Mouse (Mus musculus) heart, embryonic 13.5 days (tissue): ENCODE data around the gene Elp1. TPM values are rescaled to one million over a fixed set of nuclear protein-coding genes. Genes with fewer than 3 reads are reported as not detected.

Experiments used
- ATAC-seq: fragments of 200-750 bp; cut with Nextera tagmentation; 2 replicates; pipeline ENCODE4 v1.8.0; 2017; ENCODE audit warnings: moderate TSS enrichment; ENCODE audit not compliant: insufficient number of reproducible peaks, low FRiP score, low TSS enrichment; ENCODE audit errors: extremely low read depth
- H3K27ac ChIP-seq: fragments of 300-500 bp; sonication (generic); replicated peaks from 2 replicates; pipeline ENCODE4 v1.5.1; 2015; ENCODE audit warnings: moderate library complexity, mild to moderate bottlenecking, inconsistent platforms
- H3K27me3 ChIP-seq: fragments of 300-500 bp; sonication (generic); replicated peaks from 2 replicates; pipeline ENCODE4 v1.6.1; 2015; ENCODE audit warnings: mild to moderate bottlenecking, inconsistent platforms
- H3K36me3 ChIP-seq: fragments of 300-500 bp; sonication (generic); 2 replicates; pipeline ENCODE4 v1.6.1; 2015; ENCODE audit warnings: mild to moderate bottlenecking, inconsistent platforms
- H3K4me1 ChIP-seq: fragments of 300-500 bp; sonication (generic); 2 replicates; pipeline ENCODE4 v1.6.1; 2015; ENCODE audit warnings: inconsistent platforms
- H3K4me2 ChIP-seq: fragments of 300-500 bp; sonication (generic); 2 replicates; pipeline ENCODE4 v1.6.1; 2015; ENCODE audit warnings: inconsistent platforms, mild to moderate bottlenecking, moderate library complexity
- H3K4me3 ChIP-seq: fragments of 300-500 bp; sonication (generic); 2 replicates; pipeline ENCODE4 v1.5.1; 2015; ENCODE audit warnings: moderate library complexity, mild to moderate bottlenecking, inconsistent platforms
- H3K9ac ChIP-seq: fragments of 300-500 bp; sonication (generic); 2 replicates; pipeline ENCODE4 v1.6.1; 2015; ENCODE audit warnings: inconsistent platforms, mild to moderate bottlenecking, moderate library complexity
- H3K9me3 ChIP-seq: fragments of 300-500 bp; sonication (generic); 2 replicates; pipeline ENCODE4 v1.6.1; 2016; ENCODE audit warnings: inconsistent platforms
- WGBS: fragments of 180-500 bp; shearing (Covaris S2); methylation state at CpG from one replicate; pipeline ENCODE4 v1.1.7; 2015; ENCODE audit warnings: mixed read lengths; 5-methylcytosine and 5-hydroxymethylcytosine counted together
- polyA plus RNA-seq: library from polyadenylated mRNA; unstranded; fragments of >200 nt; fragmentation: Nextera tagmentation; extraction: Ambion mirVana; gene quantifications from 2 replicates; pipeline ENCODE4 v1.2.1, GENCODE M21; 2015

Gene Elp1
- polyA plus RNA-seq, 1 experiment from 2014 or later, result 32.6 TPM

GRCm38 (mm10) chr4:56831013-56831609, 29.0 kb upstream of the Elp1 start:
- H3K9ac ChIP-seq, result no peak overlapping the region
- no peaks in the 10 kb centered on the region for H3K9me3 ChIP-seq
- H3K36me3 ChIP-seq, result peaks cover 52% of the 10 kb centered on the region
- H3K27me3 ChIP-seq, result no peaks in the 10 kb centered on the region
- WGBS, result 47% methylated on average over 13 of the region's 13 CpGs
- no peak overlapping the region for H3K4me3 ChIP-seq
- H3K4me1 ChIP-seq, result peaks cover 20% of the 10 kb centered on the region
- no peak; the same call in 1 of the 2 replicates for ATAC-seq
- H3K4me2 ChIP-seq, result peak overlapping the region; percentile 21; the same call in 1 of the 2 replicates
- H3K27ac ChIP-seq, result peak overlapping the region; percentile 58

- no peaks in the 10 kb centered on the region for H3K9me3 ChIP-seq
- H3K4me3 ChIP-seq, result no peak overlapping the region
- peaks cover 20% of the 10 kb centered on the region for H3K4me1 ChIP-seq
- H3K36me3 ChIP-seq, result peaks cover 44% of the 10 kb centered on the region
- 0 out of 2 replicates have a peak, but pooled peaks have one; percentile 19 for ATAC-seq
- 57% methylated on average over 7 of the region's 7 CpGs for WGBS
- H3K27me3 ChIP-seq, result no peaks in the 10 kb centered on the region
- no peak overlapping the region for H3K9ac ChIP-seq
- 0 out of 2 replicates have a peak overlapping the region, but pooled peaks have one; percentile 3 for H3K27ac ChIP-seq
- no peak overlapping the region for H3K4me2 ChIP-seq
Measured at GRCm38 (mm10) chr4:56829511-56829921, 27.4 kb upstream of the Elp1 start.

- Histone ChIP-seq H3K36me3 (peaks cover 41% of the 10 kb centered on the region), H3K4me1 (peaks cover 20% of the 10 kb centered on the region), H3K27me3 (no peaks in the 10 kb centered on the region), H3K4me2 (no peak overlapping the region), H3K27ac (0 out of 2 replicates have a peak overlapping the region, but pooled peaks have one; percentile 3), H3K9ac (no peak overlapping the region), H3K4me3 (no peak overlapping the region), H3K9me3 (no peaks in the 10 kb centered on the region)
- no peak for ATAC-seq
- 73% methylated on average over 3 of the region's 3 CpGs for WGBS
Measured at GRCm38 (mm10) chr4:56828932-56829331, 26.8 kb upstream of the Elp1 start.

GRCm38 (mm10) chr4:56824231-56824630, 22.1 kb upstream of the Elp1 start:
- no peak overlapping the region for H3K4me3 ChIP-seq
- H3K4me1 ChIP-seq, result no peaks in the 10 kb centered on the region
- no peak for ATAC-seq
- no peaks in the 10 kb centered on the region for H3K27me3 ChIP-seq
- WGBS, result 85% methylated on average over 9 of the region's 9 CpGs
- no peak overlapping the region for H3K9ac ChIP-seq
- H3K4me2 ChIP-seq, result no peak overlapping the region
- no peaks in the 10 kb centered on the region for H3K9me3 ChIP-seq
- H3K27ac ChIP-seq, result no peak overlapping the region
- peaks cover 31% of the 10 kb centered on the region for H3K36me3 ChIP-seq

- Histone ChIP-seq H3K9me3 (no peaks in the 10 kb centered on the region), H3K27me3 (no peaks in the 10 kb centered on the region), H3K9ac (no peak overlapping the region), H3K4me2 (no peak overlapping the region), H3K36me3 (peaks cover 18% of the 10 kb centered on the region), H3K4me3 (no peak overlapping the region), H3K4me1 (no peaks in the 10 kb centered on the region), H3K27ac (no peak overlapping the region)
- ATAC-seq, result no peak
Measured at GRCm38 (mm10) chr4:56820017-56820550, 18.0 kb upstream of the Elp1 start.

- ATAC-seq, result no peak
- Histone ChIP-seq H3K4me2 (no peak overlapping the region), H3K9ac (no peak overlapping the region), H3K36me3 (peaks cover 28% of the 10 kb centered on the region), H3K27ac (no peak overlapping the region), H3K4me3 (no peak overlapping the region), H3K9me3 (no peaks in the 10 kb centered on the region), H3K27me3 (no peaks in the 10 kb centered on the region), H3K4me1 (peaks cover 5% of the 10 kb centered on the region)
- 86% methylated on average over 8 of the region's 8 CpGs for WGBS
Measured at GRCm38 (mm10) chr4:56815131-56815530, 13.0 kb upstream of the Elp1 start.

- H3K9me3 ChIP-seq, result no peaks in the 10 kb centered on the region
- peaks cover 37% of the 10 kb centered on the region for H3K36me3 ChIP-seq
- H3K4me1 ChIP-seq, result peaks cover 5% of the 10 kb centered on the region
- no peak overlapping the region for H3K4me2 ChIP-seq
- 69% methylated on average over 4 of the region's 4 CpGs for WGBS
- ATAC-seq, result no peak
- H3K9ac ChIP-seq, result no peak overlapping the region
- H3K27me3 ChIP-seq, result no peaks in the 10 kb centered on the region
- H3K27ac ChIP-seq, result no peak overlapping the region
- no peak overlapping the region for H3K4me3 ChIP-seq
Measured at GRCm38 (mm10) chr4:56812096-56812495, 10.0 kb upstream of the Elp1 start.

- Histone ChIP-seq H3K9ac (no peak overlapping the region), H3K4me3 (no peak overlapping the region), H3K4me1 (peaks cover 5% of the 10 kb centered on the region), H3K36me3 (peaks cover 38% of the 10 kb centered on the region), H3K9me3 (no peaks in the 10 kb centered on the region), H3K27me3 (no peaks in the 10 kb centered on the region), H3K27ac (no peak overlapping the region), H3K4me2 (no peak overlapping the region)
- no peak for ATAC-seq
- 58% methylated on average over 3 of the region's 3 CpGs for WGBS
Measured at GRCm38 (mm10) chr4:56811642-56812041, 9.5 kb upstream of the Elp1 start.

- no peak overlapping the region for H3K9ac ChIP-seq
- no peak overlapping the region for H3K4me3 ChIP-seq
- no peaks in the 10 kb centered on the region for H3K9me3 ChIP-seq
- no peaks in the 10 kb centered on the region for H3K27me3 ChIP-seq
- peaks cover 57% of the 10 kb centered on the region for H3K36me3 ChIP-seq
- no peak overlapping the region for H3K27ac ChIP-seq
- no peak for ATAC-seq
- no peak overlapping the region for H3K4me2 ChIP-seq
- peaks cover 5% of the 10 kb centered on the region for H3K4me1 ChIP-seq
- 69% methylated on average over 4 of the region's 4 CpGs for WGBS
Measured at GRCm38 (mm10) chr4:56809050-56809449, 6.9 kb upstream of the Elp1 start.

GRCm38 (mm10) chr4:56802669-56803150, 579 bp upstream of the Elp1 start:
- Histone ChIP-seq H3K4me3 (peak overlapping the region; percentile 90), H3K9me3 (no peaks in the 10 kb centered on the region), H3K27ac (peak overlapping the region; percentile 82), H3K4me1 (peaks cover 25% of the 10 kb centered on the region), H3K9ac (peak overlapping the region; percentile 86), H3K36me3 (peaks cover 67% of the 10 kb centered on the region), H3K4me2 (peak overlapping the region; percentile 98), H3K27me3 (no peaks in the 10 kb centered on the region)
- ATAC-seq, result no peak
- WGBS, result 3% methylated on average over 25 of the region's 25 CpGs

- no peaks in the 10 kb centered on the region for H3K27me3 ChIP-seq
- H3K4me1 ChIP-seq, result no peaks in the 10 kb centered on the region
- no peak for ATAC-seq
- no peak overlapping the region for H3K9ac ChIP-seq
- no peaks in the 10 kb centered on the region for H3K9me3 ChIP-seq
- 41% methylated on average over 1 of the region's 1 CpGs for WGBS
- no peak overlapping the region for H3K27ac ChIP-seq
- H3K4me2 ChIP-seq, result no peak overlapping the region
- peaks cover 93% of the 10 kb centered on the region for H3K36me3 ChIP-seq
- H3K4me3 ChIP-seq, result no peak overlapping the region
Measured at GRCm38 (mm10) chr4:56791373-56791772, 10.8 kb downstream of the Elp1 start.

- H3K27me3 ChIP-seq, result no peaks in the 10 kb centered on the region
- peaks cover 2% of the 10 kb centered on the region; the same call in 1 of the 2 replicates for H3K4me1 ChIP-seq
- ATAC-seq, result no peak
- peaks cover 95% of the 10 kb centered on the region for H3K36me3 ChIP-seq
- 70% methylated on average over 1 of the region's 1 CpGs for WGBS
- no peak overlapping the region for H3K9ac ChIP-seq
- no peak overlapping the region for H3K4me3 ChIP-seq
- H3K27ac ChIP-seq, result no peak overlapping the region
- no peak overlapping the region for H3K4me2 ChIP-seq
- no peaks in the 10 kb centered on the region for H3K9me3 ChIP-seq
Measured at GRCm38 (mm10) chr4:56771065-56771464, 31.1 kb downstream of the Elp1 start.
